Mouse (Mus musculus): ENCODE measurements at regions not wholly inside any gene's neighbourhood (a gene's known extent, or its start where the extent isn't known, plus 50 kb on each side); places are given as distances from the start of the nearest gene placed in this dataset.

GRCm38 (mm10) chr2:38420498-38420897 lies 81.4 kb downstream of the Lhx2 start:
- Histone ChIP-seq H3K4me2 (replicated peaks) (no peak overlapping the region), H3K9me3 (no peaks in the 10 kb centered on the region), H3K27ac (no peak overlapping the region), H3K36me3 (no peaks in the 10 kb centered on the region), H3K9ac (no peak overlapping the region), H3K27me3 (peaks cover 8% of the 10 kb centered on the region; the same call in 1 of the 2 replicates), H3K4me1 (peaks cover 19% of the 10 kb centered on the region), H3K4me3 (no peak overlapping the region)
- ATAC-seq (ENCODE audit: low FRiP score, low read depth), result no peak
- 40% methylated on average over 3 of the region's 3 CpGs for WGBS

- Histone ChIP-seq H3K36me3 (no peaks in the 10 kb centered on the region), H3K27ac (no peak overlapping the region), H3K9me3 (no peaks in the 10 kb centered on the region), H3K9ac (no peak overlapping the region), H3K4me1 (peaks cover 19% of the 10 kb centered on the region), H3K4me3 (no peak overlapping the region), H3K27me3 (peaks cover 8% of the 10 kb centered on the region; the same call in 1 of the 2 replicates), H3K4me2 (replicated peaks) (no peak overlapping the region)
- 85% methylated on average over 3 of the region's 3 CpGs for WGBS
- ATAC-seq (ENCODE audit: low FRiP score, low read depth), result no peak
These were observed 83.3 kb downstream of the Lhx2 start for GRCm38 (mm10) chr2:38422406-38422805.

GRCm38 (mm10) chr2:38423886-38424277 lies 84.8 kb downstream of the Lhx2 start:
- Histone ChIP-seq H3K9ac (no peak overlapping the region), H3K9me3 (no peaks in the 10 kb centered on the region), H3K36me3 (no peaks in the 10 kb centered on the region), H3K4me1 (peaks cover 19% of the 10 kb centered on the region), H3K4me2 (replicated peaks) (peak overlapping the region; percentile 52), H3K27ac (0 out of 2 replicates have a peak overlapping the region, but pooled peaks have one; percentile 7), H3K4me3 (peak overlapping the region; percentile 16; the same call in 1 of the 2 replicates), H3K27me3 (peaks cover 8% of the 10 kb centered on the region; the same call in 1 of the 2 replicates)
- WGBS, result 25% methylated on average over 7 of the region's 7 CpGs
- no peak for ATAC-seq (ENCODE audit: low FRiP score, low read depth)

DNA sequence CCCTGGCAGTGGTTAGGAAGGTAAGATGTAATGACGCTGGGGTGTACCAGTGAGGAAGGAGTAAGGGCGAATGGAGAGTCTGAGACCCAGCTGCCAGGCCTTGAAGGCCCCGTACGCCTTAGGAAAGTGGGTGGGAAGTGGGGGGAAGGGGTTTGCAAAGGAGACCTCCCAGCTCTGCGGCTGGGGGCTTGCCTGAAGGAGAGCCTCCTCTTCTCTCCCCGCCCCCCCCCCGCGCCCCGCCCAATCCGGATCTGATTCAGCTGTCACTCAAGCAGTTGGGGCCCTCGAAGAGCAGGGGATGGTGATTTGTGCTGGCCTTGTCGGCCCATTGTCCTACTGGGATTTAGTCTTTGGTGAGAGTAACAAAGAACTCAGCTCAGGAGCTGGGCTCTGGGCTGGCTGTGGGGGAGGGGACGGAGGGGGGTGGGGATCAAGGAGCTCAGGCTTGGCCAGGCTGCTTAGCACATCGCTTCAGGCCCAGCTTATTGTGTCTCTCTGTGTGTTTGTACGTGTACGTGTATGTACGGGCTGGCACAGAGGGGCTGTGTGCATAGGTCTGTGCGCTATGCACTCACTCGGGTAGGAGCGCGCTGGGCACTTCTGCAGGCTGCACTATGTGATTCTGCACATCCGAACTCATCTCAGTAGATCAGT lies 85.3 kb downstream of the Lhx2 start:
- Histone ChIP-seq H3K4me2 (replicated peaks) (peak overlapping the region; percentile 52), H3K4me1 (peaks cover 19% of the 10 kb centered on the region), H3K27ac (0 out of 2 replicates have a peak overlapping the region, but pooled peaks have one; percentile 7), H3K4me3 (peak overlapping the region; percentile 16; the same call in 1 of the 2 replicates), H3K36me3 (no peaks in the 10 kb centered on the region), H3K9ac (no peak overlapping the region), H3K9me3 (no peaks in the 10 kb centered on the region), H3K27me3 (peaks cover 8% of the 10 kb centered on the region; the same call in 1 of the 2 replicates)
- peak; percentile 55; the same call in 1 of the 2 replicates for ATAC-seq (ENCODE audit: low FRiP score, low read depth)
- whole genome bisulfite sequencing, result 5% methylated on average over 21 of the region's 22 CpGs

GRCm38 (mm10) chr2:38424976-38425375 lies 85.9 kb downstream of the Lhx2 start:
- ATAC-seq (ENCODE audit: low FRiP score, low read depth), result no peak
- peaks cover 19% of the 10 kb centered on the region for H3K4me1 ChIP-seq
- peaks cover 8% of the 10 kb centered on the region; the same call in 1 of the 2 replicates for H3K27me3 ChIP-seq
- H3K4me3 ChIP-seq, result no peak overlapping the region
- 32% methylated on average over 9 of the region's 9 CpGs for WGBS
- H3K9ac ChIP-seq, result no peak overlapping the region
- peak overlapping the region; percentile 52 for H3K4me2 ChIP-seq (replicated peaks)
- no peaks in the 10 kb centered on the region for H3K9me3 ChIP-seq
- no peaks in the 10 kb centered on the region for H3K36me3 ChIP-seq
- no peak overlapping the region for H3K27ac ChIP-seq

GRCm38 (mm10) chr2:38429752-38430378 lies 81.6 kb upstream of the Nek6 start:
- Histone ChIP-seq H3K27ac (no peak overlapping the region), H3K9ac (no peak overlapping the region), H3K4me1 (peaks cover 24% of the 10 kb centered on the region), H3K4me2 (replicated peaks) (no peak overlapping the region), H3K36me3 (no peaks in the 10 kb centered on the region), H3K9me3 (no peaks in the 10 kb centered on the region), H3K4me3 (no peak overlapping the region), H3K27me3 (0 out of 2 replicates have a peak, but pooled peaks cover 3% of the 10 kb centered on the region)
- ATAC-seq (ENCODE audit: low FRiP score, low read depth), result no peak
- WGBS, result 40% methylated on average over 6 of the region's 6 CpGs

- H3K4me1 ChIP-seq, result peaks cover 28% of the 10 kb centered on the region
- H3K9me3 ChIP-seq, result no peaks in the 10 kb centered on the region
- peak overlapping the region; percentile 22; the same call in 1 of the 2 replicates for H3K27ac ChIP-seq
- no peak for ATAC-seq (ENCODE audit: low FRiP score, low read depth)
- H3K27me3 ChIP-seq, result no peaks in the 10 kb centered on the region
- no peak overlapping the region for H3K4me3 ChIP-seq
- 43% methylated on average over 5 of the region's 5 CpGs for WGBS
- no peaks in the 10 kb centered on the region for H3K36me3 ChIP-seq
- H3K9ac ChIP-seq, result no peak overlapping the region
- H3K4me2 ChIP-seq (replicated peaks), result no peak overlapping the region
These were observed 79.9 kb upstream of the Nek6 start for GRCm38 (mm10) chr2:38431546-38431945.

DNA sequence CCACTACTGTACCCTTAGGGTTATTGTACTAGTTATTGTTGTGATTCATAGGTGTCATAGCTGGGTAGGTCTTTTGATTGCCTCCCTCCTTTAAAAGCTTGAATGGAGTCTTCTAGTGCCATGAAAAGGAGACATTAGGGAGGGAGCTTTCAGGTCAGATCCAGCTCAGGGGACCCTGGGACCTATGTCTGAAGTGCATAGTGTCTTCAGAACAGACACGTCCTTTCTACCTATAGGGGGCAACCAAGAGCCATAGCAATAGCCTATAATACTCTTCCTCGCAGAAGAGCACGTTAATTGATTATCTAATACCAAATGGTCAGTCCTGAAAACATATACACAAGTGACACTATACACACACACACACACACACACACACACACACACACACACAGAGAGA lies 77.7 kb upstream of the Nek6 start:
- Histone ChIP-seq H3K9ac (no peak overlapping the region), H3K4me2 (replicated peaks) (no peak overlapping the region), H3K36me3 (no peaks in the 10 kb centered on the region), H3K27ac (no peak overlapping the region), H3K4me1 (peaks cover 36% of the 10 kb centered on the region), H3K9me3 (no peaks in the 10 kb centered on the region), H3K4me3 (no peak overlapping the region), H3K27me3 (no peaks in the 10 kb centered on the region)
- whole genome bisulfite sequencing, result 23% methylated on average over 3 of the region's 3 CpGs
- ATAC-seq (ENCODE audit: low FRiP score, low read depth), result no peak

GRCm38 (mm10) chr2:38436701-38437100 lies 74.7 kb upstream of the Nek6 start:
- H3K9me3 ChIP-seq, result no peaks in the 10 kb centered on the region
- H3K4me3 ChIP-seq, result no peak overlapping the region
- H3K4me1 ChIP-seq, result peaks cover 27% of the 10 kb centered on the region
- H3K4me2 ChIP-seq (replicated peaks), result peak overlapping the region; percentile 11; the same call in 1 of the 2 replicates
- WGBS, result 31% methylated on average over 4 of the region's 4 CpGs
- no peaks in the 10 kb centered on the region for H3K36me3 ChIP-seq
- H3K27me3 ChIP-seq, result no peaks in the 10 kb centered on the region
- ATAC-seq (ENCODE audit: low FRiP score, low read depth), result peak; percentile 64
- H3K27ac ChIP-seq, result 0 out of 2 replicates have a peak overlapping the region, but pooled peaks have one; percentile 44
- no peak overlapping the region for H3K9ac ChIP-seq

DNA sequence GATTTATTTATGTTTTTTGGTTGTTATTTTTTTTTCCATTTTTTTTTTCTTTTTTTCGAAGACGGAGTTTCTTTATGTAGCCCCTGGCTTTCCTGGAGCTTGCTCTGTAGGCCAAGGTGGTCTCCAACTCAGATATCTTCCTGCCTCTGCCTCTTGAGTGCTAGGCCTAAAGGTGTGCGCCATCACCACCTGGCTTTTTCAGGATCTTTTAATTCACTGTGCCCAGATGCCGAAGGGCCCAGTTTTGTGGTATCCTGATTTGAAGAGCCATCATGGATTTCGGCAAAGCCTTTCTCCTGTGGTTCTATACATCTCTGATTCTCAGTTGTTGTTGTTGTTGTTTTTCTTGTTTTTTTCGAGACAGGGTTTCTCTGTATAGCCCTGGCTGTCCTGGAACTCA lies 72.3 kb upstream of the Nek6 start:
- Histone ChIP-seq H3K27ac (no peak overlapping the region), H3K27me3 (no peaks in the 10 kb centered on the region)

GRCm38 (mm10) chr2:38439973-38440372 lies 71.5 kb upstream of the Nek6 start:
- H3K9me3 ChIP-seq, result no peaks in the 10 kb centered on the region
- H3K27ac ChIP-seq, result no peak overlapping the region
- H3K4me3 ChIP-seq, result no peak overlapping the region
- H3K36me3 ChIP-seq, result no peaks in the 10 kb centered on the region
- H3K9ac ChIP-seq, result no peak overlapping the region
- no peak overlapping the region for H3K4me2 ChIP-seq (replicated peaks)
- ATAC-seq (ENCODE audit: low FRiP score, low read depth), result no peak
- WGBS, result 60% methylated on average over 5 of the region's 5 CpGs
- peaks cover 16% of the 10 kb centered on the region for H3K4me1 ChIP-seq
- H3K27me3 ChIP-seq, result no peaks in the 10 kb centered on the region

More for the DNA sequence above, 72.3 kb upstream of the Nek6 start:
- H3K9ac ChIP-seq, result no peak overlapping the region
- H3K4me2 ChIP-seq (replicated peaks), result no peak overlapping the region
- H3K9me3 ChIP-seq, result no peaks in the 10 kb centered on the region
- H3K36me3 ChIP-seq, result no peaks in the 10 kb centered on the region
- no peak overlapping the region for H3K4me3 ChIP-seq
- peaks cover 16% of the 10 kb centered on the region for H3K4me1 ChIP-seq
- 94% methylated on average over 6 of the region's 6 CpGs for WGBS
- no peak for ATAC-seq (ENCODE audit: low FRiP score, low read depth)

DNA sequence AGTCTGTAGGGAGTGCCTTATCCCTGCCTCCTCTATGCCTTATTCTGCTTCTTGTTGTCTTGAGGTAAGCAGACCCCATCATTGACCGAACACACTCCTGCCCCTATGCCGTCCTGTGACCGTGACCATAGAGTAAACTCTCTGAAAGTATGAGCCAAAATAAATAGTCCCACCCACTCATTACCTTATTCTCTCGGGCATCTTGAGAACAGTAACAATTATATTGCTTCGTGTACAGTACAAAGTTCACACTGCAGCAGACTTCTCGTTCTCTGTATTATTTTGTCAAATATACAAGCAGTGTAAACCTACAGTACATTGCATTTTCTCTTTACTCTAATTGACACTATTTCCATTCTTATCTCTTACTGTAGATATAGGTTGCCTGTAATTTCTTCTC lies 62.4 kb upstream of the Nek6 start:
- Histone ChIP-seq H3K9ac (no peak overlapping the region), H3K4me1 (peaks cover 6% of the 10 kb centered on the region), H3K36me3 (no peaks in the 10 kb centered on the region), H3K4me2 (replicated peaks) (no peak overlapping the region), H3K27ac (no peak overlapping the region), H3K27me3 (no peaks in the 10 kb centered on the region), H3K9me3 (no peaks in the 10 kb centered on the region), H3K4me3 (no peak overlapping the region)
- ATAC-seq (ENCODE audit: low FRiP score, low read depth), result no peak
- WGBS, result 69% methylated on average over 6 of the region's 6 CpGs

All from limb, embryonic 13.5 days (tissue).